In genomic region chr7:101682886-101683285, GRCm38 (mm10) we compare ENCODE assay signal across 17 mouse cellular contexts.
"Had no signal": no experiment of that assay in that cellular context is flagged by ENCODE, and none has a peak within 500 bp of the region (broad histone marks: within the 10 kb centered on the region; RNA-seq: fewer than 3 reads in every experiment).

No protein-coding gene starts in this region.

- H3K36me3 ChIP-seq: intestine, embryonic 15.5 days; liver, embryonic 15.5 days; stomach, embryonic 15.5 days had no signal

- H3K4me3 ChIP-seq: intestine, embryonic 15.5 days; limb, embryonic 12.5 days; liver, embryonic 15.5 days; stomach, embryonic 15.5 days had no signal

- H3K9ac ChIP-seq: intestine, embryonic 15.5 days; limb, embryonic 12.5 days; liver, embryonic 15.5 days; stomach, embryonic 15.5 days had no signal

- ATAC-seq: intestine, embryonic 15.5 days; lung, postnatal 0 days; midbrain, embryonic 16.5 days had no signal

- H3K27ac ChIP-seq: intestine, embryonic 15.5 days; kidney, postnatal 0 days; limb, embryonic 12.5 days; liver, embryonic 15.5 days; stomach, embryonic 15.5 days had no signal

- DNase-seq: kidney, adult 18-20 months; layer of hippocampus, adult 9-11 months; layer of hippocampus, postnatal 36 days; lung, adult 2 months; lung, postnatal 36 days; right cerebral cortex, postnatal 14 days; thymus, adult 2 months; thymus, postnatal 36 days had no signal

- H3K9me3 ChIP-seq: intestine, embryonic 15.5 days; limb, embryonic 12.5 days; liver, embryonic 15.5 days; stomach, embryonic 15.5 days had no signal

- H3K27me3 ChIP-seq: intestine, embryonic 15.5 days; limb, embryonic 12.5 days; liver, embryonic 15.5 days; stomach, embryonic 15.5 days had no signal

- H3K4me2 ChIP-seq: intestine, embryonic 15.5 days; limb, embryonic 12.5 days; liver, embryonic 11.5 days; liver, embryonic 15.5 days; midbrain, embryonic 11.5 days; stomach, embryonic 15.5 days had no signal

- H3K4me1 ChIP-seq: intestine, embryonic 15.5 days; stomach, embryonic 15.5 days had no signal
